Mouse (Mus musculus) induced T-regulatory cell, adult 2 months (primary cell): ENCODE results near the gene Hnrnpa0.
"Not testable (repeated sequence)": the region's sequence is repeated elsewhere in the genome, so short reads cannot be mapped to it uniquely, and the experiment has no call there.

ENCODE experiments used
- DNase-seq: peaks from one replicate; pipeline ENCODE4 v3.0.0-alpha.2; 2012; ENCODE audit warnings: low read depth

Hnrnpa0 gene

DNA sequence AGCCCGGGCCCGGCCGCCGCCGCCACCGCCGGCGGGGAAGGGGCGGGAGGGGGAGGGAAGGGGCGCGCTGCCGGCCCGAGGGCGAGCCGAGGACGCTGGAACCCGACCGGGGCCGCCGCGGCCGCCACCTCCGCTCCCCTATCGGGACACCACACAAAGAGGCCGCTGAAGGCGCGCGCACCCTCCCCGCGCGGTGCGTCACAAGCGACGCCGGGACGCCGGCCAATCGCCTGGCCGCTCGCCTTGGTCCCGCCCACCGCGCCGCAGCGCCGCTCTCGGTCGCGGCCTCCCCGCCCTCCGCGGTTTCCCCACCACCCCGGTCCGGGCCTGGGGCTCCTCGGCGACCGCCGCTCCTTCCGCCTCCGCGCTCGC, at the start of gene Hnrnpa0:
Hnrnpa0 (minus strand) TSS at position 161 of the 372 bp plus-strand sequence.
- DNase-seq = peak; percentile 95

DNA sequence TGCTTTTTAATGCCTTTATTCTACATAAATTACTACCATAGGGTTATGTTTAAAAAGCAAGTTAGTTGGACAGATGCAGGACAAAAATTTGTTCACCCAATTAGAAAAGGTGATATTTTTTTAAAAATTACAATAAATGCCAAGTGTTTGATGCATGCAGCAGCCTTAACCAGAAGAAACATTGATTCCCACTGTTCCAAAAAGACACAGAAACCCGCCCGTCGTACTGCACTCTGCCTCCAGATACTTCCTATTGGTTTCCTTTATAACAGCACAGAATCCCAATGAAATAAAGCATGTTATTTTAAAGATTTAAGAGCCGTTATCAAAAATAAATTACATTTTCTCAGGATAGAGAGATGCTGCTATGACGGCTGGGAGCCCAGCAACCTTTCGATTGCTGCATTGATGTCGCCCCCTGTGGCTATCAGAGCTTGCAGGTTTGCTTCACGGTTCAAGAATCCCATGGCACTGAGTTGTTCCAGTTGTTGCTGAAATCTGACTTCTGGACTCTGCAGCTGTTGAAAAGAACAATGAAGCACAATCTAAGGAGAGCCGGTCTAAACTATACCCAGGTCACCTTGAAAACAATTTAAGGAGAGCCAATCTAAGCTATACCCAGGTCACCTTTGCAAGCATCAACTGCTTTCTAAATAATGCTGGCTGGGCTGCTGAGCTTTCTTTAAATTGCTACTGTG, 49.3 kb upstream of the Hnrnpa0 start:
- no peak for DNase-seq

DNA sequence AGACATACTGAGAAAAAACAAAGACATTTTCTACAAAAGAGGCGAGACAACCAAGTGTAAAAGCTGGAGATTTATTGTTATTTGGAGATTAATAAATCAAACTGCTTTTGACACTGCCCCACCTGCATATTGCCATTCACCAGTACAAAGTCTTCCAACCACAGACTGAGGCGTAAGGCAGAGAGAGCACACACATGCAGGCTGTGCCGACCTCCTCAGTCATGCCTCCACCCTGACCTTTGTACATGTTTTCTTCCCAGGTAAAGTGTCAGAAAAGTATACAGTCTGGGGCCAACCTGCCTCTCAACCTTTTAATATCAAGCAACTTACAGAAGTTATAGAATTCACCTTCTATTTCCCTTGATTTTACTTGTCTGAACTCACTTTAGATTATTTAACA, 47.7 kb upstream of the Hnrnpa0 start:
- no peak for DNase-seq

DNA sequence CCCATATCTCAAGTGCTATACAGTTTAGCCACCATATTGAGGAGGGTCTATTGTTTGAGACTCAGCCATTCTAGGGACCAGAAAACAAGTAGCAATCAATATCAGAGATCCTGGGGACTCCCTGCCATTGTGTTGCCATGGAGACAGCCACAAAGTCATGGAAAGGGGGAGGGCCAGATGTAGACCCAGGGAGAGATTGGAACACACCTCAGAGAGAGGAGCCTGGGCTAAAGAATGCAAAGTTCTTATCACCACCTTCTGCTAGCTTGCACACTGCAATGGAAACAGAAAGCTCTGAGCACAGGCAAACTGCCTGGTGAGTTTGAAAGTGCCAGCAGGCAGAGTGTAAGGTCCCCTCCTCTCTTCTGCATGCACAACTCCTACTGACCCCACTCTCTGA, 39.8 kb upstream of the Hnrnpa0 start:
- DNase-seq = no peak

DNA sequence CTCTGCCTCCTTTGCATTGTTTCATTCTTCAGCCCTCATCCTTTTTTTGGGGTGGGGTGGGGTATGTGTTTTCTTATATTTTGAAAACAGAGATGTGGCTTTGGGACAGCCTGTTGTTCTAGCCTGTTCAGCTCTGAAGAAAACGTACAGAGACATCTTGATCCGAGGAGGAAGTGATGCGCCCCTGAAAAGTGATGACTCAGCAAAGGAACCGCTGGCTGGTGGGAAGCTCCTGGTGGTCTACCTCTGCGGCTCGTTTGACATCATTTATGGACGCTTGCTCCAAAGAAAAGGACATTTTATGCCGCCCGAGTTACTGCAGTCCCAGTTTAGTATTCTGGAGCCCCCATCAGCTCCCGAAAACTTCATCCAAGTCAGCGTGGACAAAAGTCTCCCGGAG, 35.0 kb upstream of the Hnrnpa0 start:
- DNase-seq = no peak

DNA sequence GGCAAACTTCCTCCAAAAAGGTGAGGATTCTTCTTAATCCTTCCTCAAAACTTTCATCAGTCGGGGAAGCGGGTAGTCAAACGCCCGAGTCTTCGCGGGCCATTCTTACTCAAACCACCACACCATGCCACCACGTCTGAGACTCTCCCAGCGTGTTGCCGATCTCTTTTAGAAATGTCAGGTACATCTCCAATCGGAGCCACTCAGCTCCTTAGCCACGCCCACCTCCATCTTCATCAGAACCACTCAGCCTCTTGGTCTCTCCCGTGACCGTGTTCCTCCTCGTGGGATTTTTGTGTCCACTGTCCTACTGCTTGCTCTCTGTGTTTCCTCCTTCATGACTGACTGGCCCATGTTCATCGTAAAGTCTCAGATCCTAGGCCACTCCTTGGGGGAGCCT, 32.4 kb upstream of the Hnrnpa0 start:
- DNase-seq = no peak

DNA sequence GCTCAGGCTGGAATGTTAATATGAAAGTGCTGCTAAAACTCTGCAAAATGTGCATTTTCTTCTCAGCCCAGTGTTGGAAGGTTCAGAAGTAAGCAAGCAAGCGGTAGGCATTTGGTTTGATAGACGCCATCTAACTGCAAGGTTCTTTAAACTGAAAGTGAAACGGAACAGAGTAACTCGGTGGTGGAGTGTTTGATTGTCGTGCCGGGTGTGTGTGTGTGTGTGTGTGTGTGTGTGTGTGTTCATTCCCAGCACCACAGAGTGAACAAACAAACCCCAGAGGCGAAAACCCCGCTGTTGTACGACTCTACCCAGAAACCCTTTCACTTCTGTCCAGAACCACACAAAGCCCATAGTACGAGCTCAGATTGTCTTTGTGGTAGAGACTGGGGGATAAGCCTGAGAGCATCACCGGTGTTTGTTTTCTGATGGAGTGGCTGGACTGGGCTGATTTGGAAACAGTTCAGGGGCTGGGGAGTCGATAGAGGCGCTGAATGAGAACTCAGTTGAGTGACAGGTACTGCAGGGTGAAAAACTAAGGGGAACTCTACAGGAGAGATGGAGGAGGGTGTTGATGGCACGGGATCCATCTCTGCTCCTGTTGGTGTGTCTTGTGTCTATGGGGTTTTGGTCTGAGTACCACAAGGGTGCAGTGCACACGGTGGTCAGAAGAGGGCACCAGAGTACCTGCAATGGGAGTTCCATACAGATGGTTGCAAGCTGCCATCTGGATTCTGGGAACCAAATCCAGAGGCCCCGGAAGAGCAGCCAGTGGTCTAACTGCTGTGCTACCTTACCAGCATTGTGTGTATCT, 29.9 kb upstream of the Hnrnpa0 start:
- peak; percentile 96 for DNase-seq

DNA sequence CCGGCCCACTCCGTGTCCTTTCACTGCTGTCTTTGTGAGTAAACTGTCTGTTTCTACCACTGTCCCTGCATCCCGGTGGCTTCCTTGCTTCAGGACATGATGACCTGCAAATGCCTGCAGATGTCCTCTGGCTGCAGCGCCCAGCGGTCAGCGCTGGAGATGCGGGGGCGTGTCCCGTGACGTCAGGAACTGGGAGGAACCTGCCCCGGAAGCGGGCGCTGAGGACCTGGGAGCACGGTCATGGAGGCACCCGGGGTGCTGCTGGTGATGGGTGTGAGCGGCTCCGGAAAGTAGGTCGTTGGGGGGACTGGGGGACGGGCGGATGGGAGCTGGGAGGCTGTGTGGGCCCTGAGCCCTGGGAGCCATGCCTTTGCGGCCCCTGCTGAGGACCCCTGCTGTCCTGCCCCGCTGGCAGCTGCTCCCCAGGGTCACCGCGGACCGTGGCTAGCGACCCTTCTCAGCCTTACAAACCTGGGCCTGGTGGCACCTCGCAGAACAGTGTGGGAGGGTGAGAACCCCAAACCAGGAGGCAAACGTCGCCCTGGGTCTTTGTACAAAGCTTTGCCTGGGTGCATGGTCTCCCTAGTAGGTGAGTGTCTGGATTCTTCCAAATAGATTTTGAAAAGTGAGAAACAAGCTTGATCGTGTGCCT, 29.2 kb upstream of the Hnrnpa0 start, which contains the start of gene Idnk:
Idnk (plus strand) TSS at position 203 of the 652 bp plus-strand sequence.
- peak; percentile 90 for DNase-seq

DNA sequence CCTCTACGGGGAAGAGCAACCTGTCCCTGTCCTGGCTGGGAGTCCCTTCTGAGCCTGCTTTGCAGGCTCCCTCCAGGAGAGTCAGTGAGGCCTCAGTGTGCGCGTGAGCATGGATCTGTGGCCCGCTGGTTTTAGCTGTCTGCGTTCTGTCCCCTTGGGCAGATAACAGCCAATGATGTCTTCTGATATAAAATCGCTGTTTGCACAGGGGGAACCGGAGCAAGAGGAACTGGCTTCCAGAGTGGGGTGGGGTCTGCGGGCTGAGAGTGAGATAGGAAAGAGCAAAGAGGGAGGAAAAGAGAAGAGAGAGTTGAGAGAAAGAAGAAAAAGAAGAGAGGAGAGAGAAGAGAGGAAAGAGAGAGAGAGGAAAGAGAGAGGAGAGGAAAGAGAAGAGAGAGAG, 28.7 kb upstream of the Hnrnpa0 start:
- no peak for DNase-seq

DNA sequence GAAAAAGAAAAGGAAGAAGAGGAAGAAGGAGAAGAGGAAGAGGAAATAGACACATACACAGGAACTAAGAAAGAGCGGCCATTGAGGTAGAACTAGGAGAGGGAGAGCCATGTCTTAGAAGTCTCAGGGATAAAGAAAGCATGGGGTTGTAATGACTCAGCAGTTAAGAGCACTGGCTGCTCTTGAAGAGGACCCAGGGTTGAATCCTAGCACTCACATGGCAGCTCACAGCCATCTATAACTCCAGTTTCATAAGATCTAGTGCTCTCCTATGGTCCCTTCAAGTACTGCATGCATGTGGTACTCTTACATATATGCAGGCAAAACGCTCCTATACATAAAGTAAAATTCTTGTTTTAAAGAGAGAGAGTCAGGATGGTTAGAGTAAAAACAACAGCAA, 27.7 kb upstream of the Hnrnpa0 start:
- DNase-seq = peak; percentile 35

DNA sequence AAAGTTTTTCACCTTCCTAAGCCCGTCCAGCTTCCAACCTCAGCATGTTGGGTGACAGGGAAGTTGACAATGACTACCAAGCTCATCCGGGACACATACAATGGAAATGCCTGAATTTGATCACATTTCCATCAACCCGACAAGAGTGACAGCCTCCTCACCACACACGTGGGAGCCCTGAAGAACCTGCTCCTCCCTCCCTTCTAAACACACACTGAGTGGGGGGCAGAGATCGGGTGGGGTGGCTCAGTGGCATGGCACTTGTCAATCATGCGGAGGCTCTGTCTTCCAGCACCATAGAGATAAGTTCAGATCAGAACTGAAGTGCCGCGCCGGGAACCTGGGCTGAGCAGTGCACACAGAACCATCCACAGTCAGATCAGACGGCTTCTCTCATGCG, 22.1 kb upstream of the Hnrnpa0 start:
- no peak for DNase-seq

DNA sequence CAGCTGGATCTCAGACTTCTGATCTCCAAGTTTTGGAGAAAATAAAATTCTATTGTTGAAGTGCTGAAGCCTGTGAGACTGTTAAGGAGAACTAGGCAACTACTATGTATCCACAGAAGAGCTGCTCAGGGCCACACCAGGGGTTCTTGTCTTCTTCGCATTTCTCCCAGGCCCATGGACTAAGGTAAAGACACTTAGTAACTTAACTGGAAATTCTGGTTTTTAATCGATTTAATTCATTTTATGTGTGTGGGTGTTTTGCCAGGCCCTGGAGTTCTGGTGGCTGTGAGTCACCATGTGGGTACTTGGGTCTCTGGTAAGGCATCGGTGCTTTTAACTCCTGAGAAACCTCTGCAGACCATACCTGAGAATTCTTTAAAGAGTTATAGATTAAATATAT, 21.3 kb upstream of the Hnrnpa0 start:
- DNase-seq = no peak

DNA sequence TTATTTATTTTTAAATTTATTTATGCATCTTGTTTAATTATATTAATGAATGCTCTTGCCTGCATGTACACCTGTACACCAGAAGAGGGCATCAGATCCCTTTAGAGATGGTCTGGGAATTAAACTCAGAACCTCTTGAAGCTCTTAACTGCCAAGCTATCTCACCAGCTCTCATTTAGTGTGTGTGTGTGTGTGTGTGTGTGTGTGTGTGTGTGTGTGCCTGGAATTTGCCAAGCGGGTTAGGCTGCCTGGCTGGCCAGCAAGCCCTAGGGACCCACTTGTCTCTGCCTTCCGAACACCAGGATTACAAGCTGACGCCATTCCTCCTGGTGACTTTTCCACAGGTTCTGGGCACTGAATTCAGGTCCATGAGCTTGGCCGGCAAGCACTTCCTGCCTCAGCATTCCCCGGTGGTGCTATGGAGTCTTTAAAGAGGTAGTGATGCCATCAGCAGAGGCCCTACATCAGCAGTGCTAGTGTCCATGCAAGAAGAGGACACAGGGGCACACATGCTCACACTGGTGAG, 20.7 kb upstream of the Hnrnpa0 start:
- DNase-seq = no peak

DNA sequence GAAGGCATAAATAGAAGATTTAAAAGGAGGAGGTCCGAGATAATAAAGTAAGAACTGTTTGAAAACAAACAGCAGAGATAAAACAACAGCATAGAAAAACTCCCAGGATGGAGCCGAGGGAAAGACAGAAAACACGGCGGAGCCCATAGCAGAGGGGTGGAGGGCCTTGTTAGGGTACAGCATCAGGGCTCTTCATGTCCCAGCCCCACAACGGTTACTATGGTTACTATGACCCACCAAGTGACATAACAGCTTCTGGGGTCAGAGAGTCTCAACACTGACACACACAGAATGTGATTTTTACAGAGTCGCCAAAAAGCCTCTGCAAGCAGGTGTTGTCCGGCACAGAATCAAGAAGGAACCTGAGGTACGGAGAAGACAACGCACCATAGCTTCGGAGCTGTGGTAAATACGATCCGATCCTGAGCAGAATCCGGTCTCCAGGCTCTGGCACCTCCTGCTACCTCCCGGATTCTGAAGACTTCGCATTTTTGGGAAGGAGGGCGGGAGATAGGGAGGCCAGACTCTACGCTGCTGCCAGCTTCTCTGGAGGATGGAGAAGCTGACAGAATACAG, 20.0 kb upstream of the Hnrnpa0 start:
- peak; percentile 57 for DNase-seq

DNA sequence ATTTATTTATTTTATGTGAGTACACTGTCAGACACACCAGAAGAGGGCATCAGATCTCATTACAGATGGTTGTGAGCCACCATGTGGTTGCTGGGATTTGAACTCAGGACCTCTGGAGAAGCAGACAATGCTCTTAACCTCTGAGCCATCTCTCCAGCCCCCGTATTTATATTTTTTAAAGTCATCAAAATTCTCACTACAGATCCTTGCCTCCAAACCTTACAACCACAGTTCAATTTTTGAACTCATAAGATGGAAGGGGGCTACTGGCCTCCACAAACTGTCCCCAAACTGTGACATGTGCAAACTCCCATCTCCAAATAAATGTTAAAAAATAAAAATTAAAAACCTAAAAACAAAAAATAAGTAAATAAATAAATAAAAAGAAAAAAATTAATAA, 19.4 kb upstream of the Hnrnpa0 start:
- no peak for DNase-seq

DNA sequence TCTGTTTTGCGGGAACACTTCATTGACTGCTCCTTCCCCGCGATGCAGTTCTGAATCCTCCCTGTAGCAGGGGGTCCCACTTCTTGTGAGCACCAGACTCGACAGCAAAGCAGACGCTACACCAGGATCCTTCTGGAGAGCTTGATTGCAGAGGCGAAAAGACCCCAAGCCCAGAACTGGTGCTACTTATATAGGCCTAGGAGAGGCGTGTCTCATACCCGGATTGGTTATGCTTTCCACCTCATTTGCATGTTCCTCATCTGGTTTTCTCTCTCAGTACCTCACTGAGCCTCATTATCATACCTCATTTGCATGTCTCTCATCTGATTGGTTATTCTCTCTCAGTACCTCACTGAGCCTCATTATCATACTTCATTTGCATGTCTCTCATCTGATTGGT, 18.2 kb upstream of the Hnrnpa0 start:
- DNase-seq = not testable (repeated sequence)

DNA sequence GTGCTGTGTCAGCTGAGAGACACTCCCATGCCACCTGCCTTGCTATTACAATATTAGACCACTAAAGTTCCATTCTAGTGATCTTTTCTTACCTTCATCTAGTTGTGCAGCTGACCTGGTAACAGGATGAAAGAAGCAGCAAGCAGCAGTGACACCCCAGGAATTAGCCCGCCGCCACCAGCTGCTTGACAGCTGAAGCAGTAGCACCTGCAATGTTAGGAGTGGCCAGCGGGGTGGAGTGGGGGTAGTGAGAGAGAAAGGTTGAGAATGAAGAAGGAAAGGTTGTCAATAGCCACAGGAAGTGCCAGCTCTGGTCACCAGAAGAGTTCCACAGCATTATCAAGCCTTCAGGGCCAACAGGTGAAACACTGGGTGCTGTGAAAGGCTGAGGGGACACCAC, 3.3 kb upstream of the Hnrnpa0 start:
- DNase-seq = no peak

DNA sequence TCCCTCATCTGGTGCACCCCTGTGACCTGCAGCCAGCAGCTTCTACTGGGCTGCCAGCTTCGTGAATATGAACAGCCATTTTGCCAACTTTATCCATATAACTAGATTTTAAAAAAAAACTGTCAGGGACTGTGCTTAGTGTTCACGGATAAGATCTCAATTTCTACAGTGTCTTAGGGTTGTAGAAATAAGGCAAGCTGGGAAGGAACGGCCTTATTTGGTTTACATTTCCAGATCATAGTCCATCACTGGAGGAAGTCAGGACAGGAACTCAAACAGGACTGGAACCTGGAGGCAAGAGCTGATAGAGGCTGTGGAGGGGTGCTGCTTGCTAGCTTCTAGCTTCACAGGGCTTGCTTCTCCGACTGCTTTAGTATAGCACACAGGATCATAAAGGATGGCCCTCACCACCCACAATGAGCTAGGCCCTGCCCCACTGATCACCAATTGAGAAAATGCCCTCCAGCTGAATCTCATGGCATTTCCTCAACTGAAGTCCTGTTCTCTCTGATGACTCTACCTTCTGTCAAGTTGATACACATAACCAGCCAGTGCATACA, 1.4 kb upstream of the Hnrnpa0 start:
- DNase-seq = no peak

DNA sequence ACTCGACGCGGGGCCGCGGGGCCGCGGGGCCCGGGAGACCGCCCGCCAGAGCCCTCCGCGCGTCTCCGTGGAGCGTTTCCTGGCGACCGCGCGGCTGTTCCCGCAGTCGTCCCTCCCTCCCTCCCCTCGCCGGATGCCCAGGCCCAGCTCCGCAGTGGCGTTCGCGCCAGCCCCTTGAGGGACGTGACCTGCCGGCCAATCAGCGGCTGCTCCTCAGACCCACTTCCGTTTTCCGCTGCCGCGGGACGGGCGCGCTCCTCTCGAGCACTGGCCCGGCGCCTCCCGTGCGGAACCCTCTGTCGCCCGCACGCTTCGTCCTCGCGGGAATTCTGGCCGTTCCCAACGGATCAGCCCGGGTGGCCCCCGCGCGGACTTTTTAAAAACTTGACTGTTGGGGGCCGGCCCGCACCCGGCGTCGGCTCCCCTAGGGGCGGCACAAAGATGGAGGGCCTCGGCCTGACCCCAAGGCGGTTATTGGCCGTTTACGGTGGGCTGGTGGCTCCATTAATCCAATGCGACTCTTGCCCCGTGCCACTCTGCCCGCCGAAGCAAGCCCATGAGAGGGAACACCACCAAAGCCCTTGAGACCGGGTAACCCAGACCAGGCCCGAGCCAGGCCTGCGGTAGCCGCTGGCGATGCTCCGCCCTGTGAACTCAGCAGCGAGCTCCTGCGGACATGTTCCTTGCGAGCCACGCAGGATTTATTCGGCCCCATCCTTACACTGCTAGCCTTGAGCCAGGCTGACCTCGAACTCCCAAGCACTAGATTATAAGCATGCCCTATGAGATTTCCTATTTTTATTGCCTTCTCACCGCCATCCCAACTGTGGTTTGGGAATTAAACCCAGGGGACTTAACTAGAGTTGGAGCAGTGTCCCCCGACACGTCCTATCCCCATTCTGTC, 664 bp upstream of the Hnrnpa0 start:
- peak; percentile 96 for DNase-seq

DNA sequence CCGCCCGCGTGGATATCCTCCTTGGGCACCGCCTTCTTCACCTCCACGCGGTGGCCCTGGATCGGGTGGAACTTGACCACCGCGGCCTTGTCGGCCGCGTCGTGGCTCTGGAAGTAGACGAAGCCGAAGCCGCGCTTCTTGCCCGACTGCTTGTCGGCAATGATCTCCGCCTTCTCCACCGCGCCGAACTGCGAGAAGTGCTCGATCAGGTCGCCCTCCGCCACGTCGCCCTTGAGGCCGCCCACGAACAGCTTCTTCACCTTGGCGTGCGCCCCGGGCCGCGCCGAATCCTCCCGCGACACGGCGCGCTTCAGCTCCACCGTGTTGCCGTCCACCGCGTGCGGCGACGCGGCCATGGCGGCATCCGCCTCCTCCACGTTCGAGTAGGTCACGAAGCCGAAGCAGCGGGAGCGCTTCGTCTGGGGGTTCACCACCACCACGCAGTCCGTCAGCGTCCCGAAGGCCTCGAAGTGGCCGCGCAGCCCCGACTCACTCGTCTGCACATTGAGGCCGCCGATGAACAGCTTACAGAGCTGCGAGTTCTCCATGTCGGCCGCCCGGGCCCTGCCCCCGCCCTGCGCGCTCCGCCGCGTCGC, 492 bp downstream of the Hnrnpa0 start:
- peak; percentile 80 for DNase-seq
